Mouse (Mus musculus) neural tube, embryonic 15.5 days (tissue): ENCODE data around the gene Krt34. TPM values are rescaled to one million over a fixed set of nuclear protein-coding genes. Genes with fewer than 3 reads are reported as not detected.

Experiments
- ATAC-seq: fragments of 200-750 bp; cut with Nextera tagmentation; 2 replicates; pipeline ENCODE4 v1.8.0; 2017; ENCODE audit warnings: mild to moderate bottlenecking, moderate TSS enrichment, moderate library complexity; ENCODE audit not compliant: low FRiP score
- H3K27ac ChIP-seq: fragments of 300-500 bp; sonication (generic); replicated peaks from 2 replicates; pipeline ENCODE4 v1.5.1; 2015; ENCODE audit warnings: mild to moderate bottlenecking, inconsistent platforms
- H3K27me3 ChIP-seq: fragments of 300-500 bp; sonication (generic); replicated peaks from 2 replicates; pipeline ENCODE4 v1.6.1; 2015; ENCODE audit warnings: inconsistent platforms
- H3K36me3 ChIP-seq: fragments of 300-500 bp; sonication (generic); 2 replicates; pipeline ENCODE4 v1.6.1; 2015; ENCODE audit warnings: inconsistent platforms
- H3K4me1 ChIP-seq: fragments of 300-500 bp; sonication (generic); 2 replicates; pipeline ENCODE4 v1.6.1; 2015; ENCODE audit warnings: inconsistent platforms
- H3K4me2 ChIP-seq: fragments of 300-500 bp; sonication (generic); 2 replicates; pipeline ENCODE4 v1.6.1; 2015; ENCODE audit warnings: inconsistent platforms, mild to moderate bottlenecking, moderate library complexity
- H3K4me3 ChIP-seq: fragments of 300-500 bp; sonication (generic); replicated peaks from 2 replicates; pipeline ENCODE4 v1.5.1; 2015; ENCODE audit warnings: mild to moderate bottlenecking, inconsistent platforms
- H3K9ac ChIP-seq: fragments of 300-500 bp; sonication (generic); replicated peaks from 2 replicates; pipeline ENCODE4 v1.6.1; 2015; ENCODE audit warnings: mild to moderate bottlenecking, inconsistent platforms
- H3K9me3 ChIP-seq: fragments of 300-500 bp; sonication (generic); replicated peaks from 2 replicates; pipeline ENCODE4 v1.6.1; 2016; ENCODE audit warnings: inconsistent platforms
- WGBS: fragments of 180-500 bp; shearing (Covaris S2); methylation state at CpG from one replicate; pipeline ENCODE4 v1.1.7; 2015; ENCODE audit warnings: mixed read lengths; 5-methylcytosine and 5-hydroxymethylcytosine counted together
- polyA plus RNA-seq: library from polyadenylated mRNA; unstranded; fragments of >200 nt; fragmentation: Nextera tagmentation; extraction: Ambion mirVana; gene quantifications from 2 replicates; pipeline ENCODE4 v1.2.1, GENCODE M21; 2015

Krt34 gene
- polyA plus RNA-seq, 1 experiment from 2014 or later, result not detected

GRCm38 (mm10) chr11:100046303-100046866 is 5.0 kb upstream of the Krt34 start:
- no peaks in the 10 kb centered on the region for H3K4me1 ChIP-seq
- no peaks in the 10 kb centered on the region for H3K9me3 ChIP-seq
- H3K9ac ChIP-seq, result no peak overlapping the region
- no peak overlapping the region for H3K4me3 ChIP-seq
- no peak overlapping the region for H3K4me2 ChIP-seq
- no peak for ATAC-seq
- H3K36me3 ChIP-seq, result no peaks in the 10 kb centered on the region
- no peak overlapping the region for H3K27ac ChIP-seq
- 82% methylated on average over 6 of the region's 6 CpGs for WGBS
- H3K27me3 ChIP-seq, result no peaks in the 10 kb centered on the region

- ATAC-seq, result no peak
- no peak within 1 kb of the TSS for H3K4me2 ChIP-seq
- H3K9ac ChIP-seq, result no peak within 1 kb of the TSS
- H3K4me3 ChIP-seq, result no peak within 1 kb of the TSS
- H3K9me3 ChIP-seq, result no peaks in the 10 kb centered on the region
- WGBS, result 87% methylated on average over 6 of the region's 6 CpGs
- H3K36me3 ChIP-seq, result no peaks in the 10 kb centered on the region
- no peak within 1 kb of the TSS for H3K27ac ChIP-seq
- H3K27me3 ChIP-seq, result no peaks in the 10 kb centered on the region
- no peaks in the 10 kb centered on the region for H3K4me1 ChIP-seq
Observed at GRCm38 (mm10) chr11:100029768-100030167, 11.6 kb downstream of the Krt34 start, which contains the start of gene Krt33b. Gene Krt33b, minus strand, starts transcription at chr11:100029868.

- H3K9me3 ChIP-seq, result no peaks in the 10 kb centered on the region
- no peak overlapping the region for H3K4me3 ChIP-seq
- ATAC-seq, result no peak
- H3K27me3 ChIP-seq, result no peaks in the 10 kb centered on the region
- no peak overlapping the region for H3K4me2 ChIP-seq
- no peaks in the 10 kb centered on the region for H3K4me1 ChIP-seq
- no peaks in the 10 kb centered on the region for H3K36me3 ChIP-seq
- H3K9ac ChIP-seq, result no peak overlapping the region
- H3K27ac ChIP-seq, result no peak overlapping the region
- 82% methylated on average over 5 of the region's 5 CpGs for WGBS
Observed at GRCm38 (mm10) chr11:100021438-100021837, 19.9 kb downstream of the Krt34 start.

- no peak for ATAC-seq
- H3K4me1 ChIP-seq, result no peaks in the 10 kb centered on the region
- H3K4me3 ChIP-seq, result no peak overlapping the region
- no peaks in the 10 kb centered on the region for H3K9me3 ChIP-seq
- H3K36me3 ChIP-seq, result no peaks in the 10 kb centered on the region
- no peak overlapping the region for H3K27ac ChIP-seq
- 94% methylated on average over 1 of the region's 1 CpGs for WGBS
- no peak overlapping the region for H3K4me2 ChIP-seq
- no peaks in the 10 kb centered on the region for H3K27me3 ChIP-seq
- H3K9ac ChIP-seq, result no peak overlapping the region
Observed at GRCm38 (mm10) chr11:100019466-100019865, 21.9 kb downstream of the Krt34 start.

- H3K4me1 ChIP-seq, result no peaks in the 10 kb centered on the region
- H3K4me2 ChIP-seq, result no peak within 1 kb of the TSS
- ATAC-seq, result no peak
- no peaks in the 10 kb centered on the region for H3K27me3 ChIP-seq
- no peak within 1 kb of the TSS for H3K27ac ChIP-seq
- H3K9me3 ChIP-seq, result no peaks in the 10 kb centered on the region
- H3K9ac ChIP-seq, result no peak within 1 kb of the TSS
- no peak within 1 kb of the TSS for H3K4me3 ChIP-seq
- H3K36me3 ChIP-seq, result no peaks in the 10 kb centered on the region
- WGBS, result 70% methylated on average over 4 of the region's 4 CpGs
Observed at GRCm38 (mm10) chr11:100016112-100016511, 25.2 kb downstream of the Krt34 start, which contains the start of gene Krt33a. Gene Krt33a, minus strand, starts transcription at chr11:100016212.

GRCm38 (mm10) chr11:100013691-100014171 is 27.6 kb downstream of the Krt34 start:
- Histone ChIP-seq H3K27me3 (no peaks in the 10 kb centered on the region), H3K9me3 (no peaks in the 10 kb centered on the region), H3K9ac (no peak overlapping the region), H3K36me3 (no peaks in the 10 kb centered on the region), H3K4me2 (no peak overlapping the region), H3K4me1 (no peaks in the 10 kb centered on the region), H3K4me3 (no peak overlapping the region), H3K27ac (no peak overlapping the region)
- 81% methylated on average over 4 of the region's 4 CpGs for WGBS
- ATAC-seq, result no peak

- Histone ChIP-seq H3K9ac (no peak overlapping the region), H3K9me3 (no peaks in the 10 kb centered on the region), H3K27ac (no peak overlapping the region), H3K4me1 (no peaks in the 10 kb centered on the region), H3K4me3 (no peak overlapping the region), H3K36me3 (no peaks in the 10 kb centered on the region), H3K27me3 (no peaks in the 10 kb centered on the region), H3K4me2 (no peak overlapping the region)
- 91% methylated on average over 5 of the region's 5 CpGs for WGBS
- ATAC-seq, result no peak
Observed at GRCm38 (mm10) chr11:100010682-100011081, 30.7 kb downstream of the Krt34 start.

- H3K9me3 ChIP-seq, result no peaks in the 10 kb centered on the region
- 87% methylated on average over 5 of the region's 5 CpGs for whole genome bisulfite sequencing
- H3K4me3 ChIP-seq, result no peak overlapping the region
- ATAC-seq, result no peak
- H3K36me3 ChIP-seq, result no peaks in the 10 kb centered on the region
- no peak overlapping the region for H3K9ac ChIP-seq
- H3K27me3 ChIP-seq, result no peaks in the 10 kb centered on the region
- H3K4me2 ChIP-seq, result no peak overlapping the region
- H3K4me1 ChIP-seq, result no peaks in the 10 kb centered on the region
- H3K27ac ChIP-seq, result no peak overlapping the region
Observed at GRCm38 (mm10) chr11:100008336-100008735, 33.0 kb downstream of the Krt34 start.

GRCm38 (mm10) chr11:100006624-100007023 is 34.7 kb downstream of the Krt34 start:
- WGBS, result 64% methylated on average over 3 of the region's 3 CpGs
- ATAC-seq, result no peak
- Histone ChIP-seq H3K9me3 (peaks cover 2% of the 10 kb centered on the region; the same call in 1 of the 2 replicates), H3K4me2 (no peak overlapping the region), H3K36me3 (no peaks in the 10 kb centered on the region), H3K27me3 (no peaks in the 10 kb centered on the region), H3K27ac (no peak overlapping the region), H3K4me3 (no peak overlapping the region), H3K4me1 (no peaks in the 10 kb centered on the region), H3K9ac (no peak overlapping the region)

- no peak for ATAC-seq
- 85% methylated on average over 8 of the region's 8 CpGs for WGBS
- Histone ChIP-seq H3K9me3 (peaks cover 2% of the 10 kb centered on the region; the same call in 1 of the 2 replicates), H3K4me3 (no peak overlapping the region), H3K27me3 (no peaks in the 10 kb centered on the region), H3K36me3 (no peaks in the 10 kb centered on the region), H3K4me1 (no peaks in the 10 kb centered on the region), H3K9ac (no peak overlapping the region), H3K4me2 (no peak overlapping the region), H3K27ac (no peak overlapping the region)
Observed at GRCm38 (mm10) chr11:100005905-100006304, 35.4 kb downstream of the Krt34 start.

- Histone ChIP-seq H3K4me2 (no peak overlapping the region), H3K27ac (no peak overlapping the region), H3K9ac (no peak overlapping the region), H3K4me3 (no peak overlapping the region), H3K4me1 (no peaks in the 10 kb centered on the region), H3K9me3 (peaks cover 2% of the 10 kb centered on the region; the same call in 1 of the 2 replicates), H3K27me3 (no peaks in the 10 kb centered on the region), H3K36me3 (no peaks in the 10 kb centered on the region)
- ATAC-seq, result no peak
- 21% methylated on average over 6 of the region's 6 CpGs for WGBS
Observed at GRCm38 (mm10) chr11:100004846-100005245, 36.5 kb downstream of the Krt34 start.

GRCm38 (mm10) chr11:99999091-99999490 is 42.3 kb downstream of the Krt34 start:
- Histone ChIP-seq H3K9ac (no peak overlapping the region), H3K27ac (no peak overlapping the region), H3K4me2 (no peak overlapping the region), H3K4me1 (peaks cover 3% of the 10 kb centered on the region; the same call in 1 of the 2 replicates), H3K4me3 (no peak overlapping the region), H3K9me3 (peaks cover 2% of the 10 kb centered on the region; the same call in 1 of the 2 replicates), H3K27me3 (0 out of 2 replicates have a peak, but pooled peaks cover 4% of the 10 kb centered on the region), H3K36me3 (no peaks in the 10 kb centered on the region)
- WGBS, result 96% methylated on average over 7 of the region's 7 CpGs
- no peak for ATAC-seq
